Mouse (Mus musculus): ENCODE results near the gene Gm45785. TPM values are rescaled to one million over a fixed set of nuclear protein-coding genes. Genes with fewer than 3 reads are reported as not detected.
"Not testable (repeated sequence)": the region's sequence is repeated elsewhere in the genome, so short reads cannot be mapped to it uniquely, and the experiment has no call there.

Gene Gm45785
- polyA plus RNA-seq, 1 experiment from 2014 or later: not detected

- H3K27me3 ChIP-seq (ENCODE audit: insufficient read depth, low read length); H3K4me3 ChIP-seq (ENCODE audit: low read length); H3K4me2 ChIP-seq (replicated peaks; ENCODE audit: low read depth, low read length); ATAC-seq (ENCODE audit: low FRiP score, low TSS enrichment); H3K27ac ChIP-seq (ENCODE audit: low read length); H3K9me3 ChIP-seq (ENCODE audit: low read length); H3K9ac ChIP-seq (replicated peaks; ENCODE audit: low read length); H3K4me1 ChIP-seq (ENCODE audit: insufficient read depth, low read length): not testable (repeated sequence)
- 95% methylated on average over 16 of the region's 16 CpGs for WGBS
- peaks cover 67% of the 10 kb centered on the region for H3K36me3 ChIP-seq (ENCODE audit: insufficient read depth, low read length)
These were observed 34.5 kb upstream of the Gm45785 start for GRCm38 (mm10) chr7:140890636-140891035.

GRCm38 (mm10) chr7:140882469-140882803 lies 26.3 kb upstream of the Gm45785 start:
- Histone ChIP-seq H3K9ac (replicated peaks; ENCODE audit: low read length) (peak overlapping the region; percentile 81), H3K4me3 (ENCODE audit: low read length) (peak overlapping the region; percentile 84), H3K27me3 (ENCODE audit: insufficient read depth, low read length) (no peaks in the 10 kb centered on the region), H3K9me3 (ENCODE audit: low read length) (no peaks in the 10 kb centered on the region), H3K36me3 (ENCODE audit: insufficient read depth, low read length) (peaks cover 12% of the 10 kb centered on the region), H3K4me1 (ENCODE audit: insufficient read depth, low read length) (peaks cover 17% of the 10 kb centered on the region), H3K4me2 (replicated peaks; ENCODE audit: low read depth, low read length) (peak overlapping the region; percentile 74), H3K27ac (ENCODE audit: low read length) (peak overlapping the region; percentile 94)
- WGBS: 0% methylated on average over 12 of the region's 12 CpGs
- peak; percentile 64 for ATAC-seq (ENCODE audit: low FRiP score, low TSS enrichment)

- peaks cover 17% of the 10 kb centered on the region for H3K4me1 ChIP-seq (ENCODE audit: insufficient read depth, low read length)
- WGBS: under 1% methylated on average over 56 of the region's 59 CpGs
These were observed 25.8 kb upstream of the Gm45785 start, which contains the start of the genes Psmd13 and Sirt3 for GRCm38 (mm10) chr7:140881696-140882468. Gene Psmd13, plus strand, starts transcription at chr7:140881968. Gene Sirt3, minus strand, starts transcription at chr7:140882309.

GRCm38 (mm10) chr7:140880865-140881515 lies 24.9 kb upstream of the Gm45785 start:
- 12% methylated on average over 8 of the region's 8 CpGs for WGBS
- H3K9me3 ChIP-seq (ENCODE audit: low read length): no peaks in the 10 kb centered on the region
- no peaks in the 10 kb centered on the region for H3K27me3 ChIP-seq (ENCODE audit: insufficient read depth, low read length)
- peak overlapping the region; percentile 85; the same call in 1 of the 2 replicates for H3K9ac ChIP-seq (replicated peaks; ENCODE audit: low read length)
- H3K27ac ChIP-seq (ENCODE audit: low read length): peak overlapping the region; percentile 31; the same call in 1 of the 2 replicates
- peak overlapping the region; percentile 84 for H3K4me3 ChIP-seq (ENCODE audit: low read length)
- H3K36me3 ChIP-seq (ENCODE audit: insufficient read depth, low read length): peaks cover 6% of the 10 kb centered on the region; the same call in 1 of the 2 replicates
- peaks cover 17% of the 10 kb centered on the region for H3K4me1 ChIP-seq (ENCODE audit: insufficient read depth, low read length)
- ATAC-seq (ENCODE audit: low FRiP score, low TSS enrichment): no peak
- peak overlapping the region; percentile 74 for H3K4me2 ChIP-seq (replicated peaks; ENCODE audit: low read depth, low read length)

More at GRCm38 (mm10) chr7:140881696-140882468, 25.8 kb upstream of the Gm45785 start, which contains the start of the genes Psmd13 and Sirt3:
- Histone ChIP-seq H3K4me3 (ENCODE audit: low read length) (peak within 1 kb of the TSS; percentile 84), H3K36me3 (ENCODE audit: insufficient read depth, low read length) (peaks cover 8% of the 10 kb centered on the region; the same call in 1 of the 2 replicates), H3K4me2 (replicated peaks; ENCODE audit: low read depth, low read length) (peak within 1 kb of the TSS; percentile 74), H3K27ac (ENCODE audit: low read length) (peak within 1 kb of the TSS; percentile 94), H3K9me3 (ENCODE audit: low read length) (no peaks in the 10 kb centered on the region), H3K27me3 (ENCODE audit: insufficient read depth, low read length) (no peaks in the 10 kb centered on the region), H3K9ac (replicated peaks; ENCODE audit: low read length) (peak within 1 kb of the TSS; percentile 85)
- ATAC-seq (ENCODE audit: low FRiP score, low TSS enrichment): peak; percentile 96

- peak overlapping the region; percentile 31; the same call in 1 of the 2 replicates for H3K27ac ChIP-seq (ENCODE audit: low read length)
- H3K27me3 ChIP-seq (ENCODE audit: insufficient read depth, low read length): no peaks in the 10 kb centered on the region
- H3K4me2 ChIP-seq (replicated peaks; ENCODE audit: low read depth, low read length): peak overlapping the region; percentile 74; the same call in 1 of the 2 replicates
- ATAC-seq (ENCODE audit: low FRiP score, low TSS enrichment): no peak
- 72% methylated on average over 3 of the region's 3 CpGs for WGBS
- H3K4me1 ChIP-seq (ENCODE audit: insufficient read depth, low read length): peaks cover 17% of the 10 kb centered on the region
- no peak overlapping the region for H3K4me3 ChIP-seq (ENCODE audit: low read length)
- peaks cover 10% of the 10 kb centered on the region; the same call in 1 of the 2 replicates for H3K36me3 ChIP-seq (ENCODE audit: insufficient read depth, low read length)
- H3K9ac ChIP-seq (replicated peaks; ENCODE audit: low read length): peak overlapping the region; percentile 28; the same call in 1 of the 2 replicates
- no peaks in the 10 kb centered on the region for H3K9me3 ChIP-seq (ENCODE audit: low read length)
These were observed 24.3 kb upstream of the Gm45785 start for GRCm38 (mm10) chr7:140880419-140880818.

GRCm38 (mm10) chr7:140879355-140879754 lies 23.2 kb upstream of the Gm45785 start:
- no peak overlapping the region for H3K4me2 ChIP-seq (replicated peaks; ENCODE audit: low read depth, low read length)
- H3K9ac ChIP-seq (replicated peaks; ENCODE audit: low read length): no peak overlapping the region
- H3K27ac ChIP-seq (ENCODE audit: low read length): no peak overlapping the region
- H3K4me3 ChIP-seq (ENCODE audit: low read length): no peak overlapping the region
- WGBS: 91% methylated on average over 7 of the region's 7 CpGs
- no peaks in the 10 kb centered on the region for H3K27me3 ChIP-seq (ENCODE audit: insufficient read depth, low read length)
- peaks cover 16% of the 10 kb centered on the region; the same call in 1 of the 2 replicates for H3K36me3 ChIP-seq (ENCODE audit: insufficient read depth, low read length)
- no peak for ATAC-seq (ENCODE audit: low FRiP score, low TSS enrichment)
- H3K4me1 ChIP-seq (ENCODE audit: insufficient read depth, low read length): peaks cover 17% of the 10 kb centered on the region
- no peaks in the 10 kb centered on the region for H3K9me3 ChIP-seq (ENCODE audit: low read length)

- no peak overlapping the region for H3K4me3 ChIP-seq (ENCODE audit: low read length)
- H3K9ac ChIP-seq (replicated peaks; ENCODE audit: low read length): no peak overlapping the region
- H3K27ac ChIP-seq (ENCODE audit: low read length): no peak overlapping the region
- no peak for ATAC-seq (ENCODE audit: low FRiP score, low TSS enrichment)
- peaks cover 16% of the 10 kb centered on the region; the same call in 1 of the 2 replicates for H3K36me3 ChIP-seq (ENCODE audit: insufficient read depth, low read length)
- peaks cover 8% of the 10 kb centered on the region for H3K4me1 ChIP-seq (ENCODE audit: insufficient read depth, low read length)
- no peak overlapping the region for H3K4me2 ChIP-seq (replicated peaks; ENCODE audit: low read depth, low read length)
- 91% methylated on average over 6 of the region's 6 CpGs for WGBS
- H3K27me3 ChIP-seq (ENCODE audit: insufficient read depth, low read length): no peaks in the 10 kb centered on the region
- no peaks in the 10 kb centered on the region for H3K9me3 ChIP-seq (ENCODE audit: low read length)
These were observed 21.2 kb upstream of the Gm45785 start for GRCm38 (mm10) chr7:140877364-140877763.

- H3K9ac ChIP-seq (replicated peaks; ENCODE audit: low read length): no peak overlapping the region
- H3K9me3 ChIP-seq (ENCODE audit: low read length): no peaks in the 10 kb centered on the region
- H3K27ac ChIP-seq (ENCODE audit: low read length): no peak overlapping the region
- no peak overlapping the region for H3K4me3 ChIP-seq (ENCODE audit: low read length)
- no peak for ATAC-seq (ENCODE audit: low FRiP score, low TSS enrichment)
- no peaks in the 10 kb centered on the region for H3K27me3 ChIP-seq (ENCODE audit: insufficient read depth, low read length)
- 87% methylated on average over 4 of the region's 4 CpGs for WGBS
- peaks cover 16% of the 10 kb centered on the region; the same call in 1 of the 2 replicates for H3K36me3 ChIP-seq (ENCODE audit: insufficient read depth, low read length)
- no peaks in the 10 kb centered on the region for H3K4me1 ChIP-seq (ENCODE audit: insufficient read depth, low read length)
- H3K4me2 ChIP-seq (replicated peaks; ENCODE audit: low read depth, low read length): no peak overlapping the region
These were observed 18.1 kb upstream of the Gm45785 start for GRCm38 (mm10) chr7:140874224-140874623.

GRCm38 (mm10) chr7:140864761-140865160 lies 8.6 kb upstream of the Gm45785 start:
- Histone ChIP-seq H3K27ac (ENCODE audit: low read length) (no peak overlapping the region), H3K36me3 (ENCODE audit: insufficient read depth, low read length) (peaks cover 55% of the 10 kb centered on the region), H3K4me2 (replicated peaks; ENCODE audit: low read depth, low read length) (no peak overlapping the region), H3K9ac (replicated peaks; ENCODE audit: low read length) (no peak overlapping the region), H3K4me3 (ENCODE audit: low read length) (no peak overlapping the region), H3K9me3 (ENCODE audit: low read length) (no peaks in the 10 kb centered on the region), H3K27me3 (ENCODE audit: insufficient read depth, low read length) (no peaks in the 10 kb centered on the region), H3K4me1 (ENCODE audit: insufficient read depth, low read length) (no peaks in the 10 kb centered on the region)
- 84% methylated on average over 12 of the region's 12 CpGs for whole genome bisulfite sequencing
- ATAC-seq (ENCODE audit: low FRiP score, low TSS enrichment): no peak

All from kidney, embryonic 16.5 days (tissue).